ENCODE assay signal across 2 mouse cellular contexts in the genomic region with DNA sequence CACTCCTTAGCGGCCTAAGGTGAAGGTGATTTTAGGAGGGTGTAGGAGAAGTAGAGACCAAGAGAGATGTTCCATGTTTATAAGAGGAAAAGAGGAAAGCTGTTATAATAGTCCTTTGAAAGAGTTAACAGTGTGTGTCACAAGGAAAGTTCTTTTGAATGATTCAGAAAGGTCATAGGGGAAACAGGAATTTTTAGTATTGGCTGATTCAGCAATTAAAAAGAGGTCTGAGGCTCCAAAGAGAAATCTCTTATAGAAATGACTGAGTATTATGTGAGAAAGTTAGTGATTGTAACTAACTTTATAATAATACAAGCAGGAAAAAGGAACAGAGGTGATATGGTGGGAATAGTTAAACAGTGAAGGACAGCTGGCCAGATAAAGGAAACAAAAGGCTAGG.
TF ChIP-seq lines count a peak whose summit lies in the region.

No protein-coding gene starts in this region.

TF ChIP-seq in CH12.LX, 34 proteins besides CTCF, POLR2A, EP300 and RAD21:
- TF ChIP-seq TBP (conservative IDR thresholded peaks at IDR 0.05; ENCODE audit: low read depth, low read length): no peak
- TF ChIP-seq SMC3 (IDR thresholded peaks at IDR 0.05; ENCODE audit: low read depth, low read length): no peak
- no peak for TF ChIP-seq NRF1 (IDR thresholded peaks at IDR 0.05; ENCODE audit: low read depth, low read length)
- no peak for TF ChIP-seq USF2 (conservative IDR thresholded peaks at IDR 0.05; ENCODE audit: low read depth, low read length)
- TF ChIP-seq ZMIZ1 (IDR thresholded peaks at IDR 0.05; ENCODE audit: low read depth, low read length): no peak
- no peak for TF ChIP-seq RCOR1 (conservative IDR thresholded peaks at IDR 0.05; ENCODE audit: low read depth, low read length)
- peak; percentile 50; the same call in 1 of the 2 replicates for TF ChIP-seq MAFK (IDR thresholded peaks at IDR 0.05; ENCODE audit: insufficient replicate concordance, low read length)
- TF ChIP-seq HCFC1 (IDR thresholded peaks at IDR 0.05; ENCODE audit: low read depth, low read length): no peak
- TF ChIP-seq ZC3H11A (IDR thresholded peaks at IDR 0.05; ENCODE audit: low read depth, low read length): no peak

TF ChIP-seq in ES-E14, 5 proteins besides CTCF, POLR2A, EP300 and RAD21:
- TF ChIP-seq CHD2 (IDR thresholded peaks at IDR 0.05; ENCODE audit: low read depth, low read length) (no peak), ZC3H11A (IDR thresholded peaks at IDR 0.05; ENCODE audit: borderline replicate concordance, low read depth, low read length) (no peak), ZNF384 (IDR thresholded peaks at IDR 0.05; ENCODE audit: low read depth, low read length) (no peak), MAFK (IDR thresholded peaks at IDR 0.05; ENCODE audit: insufficient read depth, low read depth, low read length) (peak; percentile 60; the same call in 1 of the 2 replicates)
